Mouse (Mus musculus) liver, adult 2 months (tissue): Measurements from ENCODE around the gene Per3.

Source experiments
- CTCF ChIP-seq: fragments of 200-500 bp; IDR thresholded peaks from 2 replicates; pipeline ENCODE4 v1.5.1; 2011; ENCODE audit warnings: low read depth, low read length, control low read depth
- POLR2A ChIP-seq: fragments of 200-500 bp; IDR thresholded peaks from 2 replicates; pipeline ENCODE4 v1.6.1; 2011; ENCODE audit warnings: low read length, control low read depth; ENCODE audit not compliant: insufficient read depth; ENCODE audit errors: extremely low read depth

DNA sequence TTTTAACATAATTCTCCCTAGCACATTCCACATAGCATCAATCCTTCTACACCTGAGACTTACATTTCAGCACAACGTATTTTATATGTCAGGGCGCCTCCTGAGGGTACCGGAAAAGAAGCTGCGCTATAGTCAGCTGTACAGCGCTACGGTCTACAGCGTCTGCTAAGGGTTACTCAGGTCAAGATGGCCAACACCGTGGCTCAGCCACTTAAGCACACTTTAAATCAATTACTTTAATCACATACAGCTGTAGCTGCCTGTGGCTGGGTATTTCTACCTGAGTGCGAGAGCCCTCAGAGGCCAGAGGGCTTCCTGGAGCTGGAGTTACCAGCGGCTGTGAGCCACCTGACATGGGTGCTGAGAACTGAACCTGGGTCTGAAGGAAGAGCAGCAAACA lies 28.5 kb downstream of the Per3 start:
- TF ChIP-seq CTCF (no peak), POLR2A (no peak)
